27 mouse cellular contexts compared by ENCODE assay signal in genomic region chr3:88953246-88953645, GRCm38 (mm10). TPM values are rescaled to one million over a fixed set of nuclear protein-coding genes. Genes with fewer than 3 reads are reported as not detected.
DNase-seq lines count a peak whose midpoint lies in the region; ATAC-seq and TF ChIP-seq lines count a peak whose summit lies in the region.
"Had no signal": no experiment of that assay in that cellular context is flagged by ENCODE, and none has a peak within 500 bp of the region (broad histone marks: within the 10 kb centered on the region; RNA-seq: fewer than 3 reads in every experiment).

No protein-coding gene starts in this region.

- no peak for ATAC-seq in kidney, embryonic 14.5 days (ENCODE audit: low FRiP score, low TSS enrichment)
- no peak for ATAC-seq in liver, embryonic 13.5 days (ENCODE audit: low read depth)
- ATAC-seq: forebrain, embryonic 13.5 days; forebrain, embryonic 16.5 days; hindbrain, postnatal 0 days; Patski had no signal

- no peak for TF ChIP-seq CTCF in liver, adult 2 months (IDR thresholded peaks at IDR 0.05; ENCODE audit: low read depth, low read length)

- peak; percentile 51 for DNase-seq in heart, adult 11 months
- no peak for DNase-seq in heart, postnatal 4 days
- peak; percentile 15 to 29 for DNase-seq in kidney, adult 8-10 months
- peak; percentile 83 for DNase-seq in liver, adult 2 months (ENCODE audit: extremely low read depth, low read depth, low spot score)
- DNase-seq in liver: no peak
- no peak for DNase-seq in liver, embryonic 13.5 days
- no peak for DNase-seq in right cerebral cortex, postnatal 25 days
- DNase-seq: adrenal gland, postnatal 10 days; adrenal gland, postnatal 36 days; B cell, adult 2 months; cerebellum, adult 18-20 months; cerebellum, adult 9-10 months; cerebellum, postnatal 14 days; gastrocnemius, postnatal 25 days; heart, adult 2 months; heart, postnatal 10 days; heart, postnatal 36 days had no signal

- no peaks in the 10 kb centered on the region for H3K36me3 ChIP-seq in kidney, embryonic 14.5 days (ENCODE audit: control insufficient read depth, insufficient read depth, low read length)
- no peaks in the 10 kb centered on the region for H3K36me3 ChIP-seq in liver, adult 2 months (ENCODE audit: control insufficient read depth, insufficient read depth, low read length)
- H3K36me3 ChIP-seq in liver, embryonic 13.5 days: no peaks in the 10 kb centered on the region
- H3K36me3 ChIP-seq: forebrain, embryonic 10.5 days; heart, embryonic 10.5 days had no signal

- H3K9ac ChIP-seq in kidney, embryonic 14.5 days (ENCODE audit: low read depth, low read length): no peak overlapping the region
- no peak overlapping the region for H3K9ac ChIP-seq in liver, adult 2 months (ENCODE audit: low read depth, low read length)
- H3K9ac ChIP-seq in liver, embryonic 13.5 days: peak overlapping the region; percentile 38; the same call in 1 of the 2 replicates
- H3K9ac ChIP-seq: forebrain, embryonic 13.5 days; hindbrain, embryonic 14.5 days had no signal

- H3K4me3 ChIP-seq in kidney, embryonic 14.5 days (ENCODE audit: low read length): no peak overlapping the region
- H3K4me3 ChIP-seq in liver, adult 2 months (ENCODE audit: insufficient read depth, low read depth, low read length): no peak overlapping the region
- H3K4me3 ChIP-seq in liver, embryonic 13.5 days (replicated peaks): no peak overlapping the region
- H3K4me3 ChIP-seq: forebrain, embryonic 13.5 days; heart, adult 2 months; heart, embryonic 10.5 days had no signal

- H3K4me2 ChIP-seq in kidney, embryonic 14.5 days (replicated peaks; ENCODE audit: low read depth, low read length): no peak overlapping the region
- no peak overlapping the region for H3K4me2 ChIP-seq in liver, embryonic 13.5 days

- no peaks in the 10 kb centered on the region for H3K9me3 ChIP-seq in kidney, embryonic 14.5 days (ENCODE audit: control insufficient read depth, low read length)
- H3K9me3 ChIP-seq in liver, embryonic 13.5 days (replicated peaks): no peaks in the 10 kb centered on the region
- H3K9me3 ChIP-seq: forebrain, embryonic 10.5 days; forebrain, embryonic 13.5 days; G1E; heart, embryonic 10.5 days had no signal

- no peak for TF ChIP-seq POLR2A in liver, adult 2 months (IDR thresholded peaks at IDR 0.05; ENCODE audit: extremely low read depth, insufficient read depth, low read length)

- 83% methylated on average over 4 of the region's 4 CpGs for WGBS in kidney, embryonic 14.5 days
- WGBS in liver, adult 2 months: 12% methylated on average over 4 of the region's 4 CpGs
- 79% methylated on average over 4 of the region's 4 CpGs for WGBS in liver, embryonic 13.5 days (ENCODE audit: insufficient replicate concordance)

- H3K27me3 ChIP-seq in kidney, embryonic 14.5 days (ENCODE audit: control insufficient read depth, insufficient read depth, low read length): no peaks in the 10 kb centered on the region
- no peaks in the 10 kb centered on the region for H3K27me3 ChIP-seq in liver, adult 2 months (ENCODE audit: control insufficient read depth, insufficient read depth, low read length)
- no peaks in the 10 kb centered on the region for H3K27me3 ChIP-seq in liver, embryonic 13.5 days
- H3K27me3 ChIP-seq: CH12.LX; forebrain, embryonic 13.5 days; Patski had no signal

- H3K79me2 ChIP-seq in liver, adult 2 months (ENCODE audit: control insufficient read depth, insufficient read depth, low read length): peaks cover 13% of the 10 kb centered on the region; the same call in 1 of the 2 replicates

- H3K4me1 ChIP-seq in kidney, embryonic 14.5 days (ENCODE audit: control insufficient read depth, insufficient read depth, low read length): peaks cover 13% of the 10 kb centered on the region
- H3K4me1 ChIP-seq in liver, adult 2 months (ENCODE audit: control insufficient read depth, insufficient read depth, low read length): peaks cover 14% of the 10 kb centered on the region; the same call in 1 of the 2 replicates
- H3K4me1 ChIP-seq in liver, embryonic 13.5 days (replicated peaks): peaks cover 64% of the 10 kb centered on the region

- no peak overlapping the region for H3K27ac ChIP-seq in kidney, embryonic 14.5 days (ENCODE audit: low read depth, low read length)
- no peak overlapping the region for H3K27ac ChIP-seq in liver, adult 2 months (replicated peaks; ENCODE audit: insufficient read depth, low read depth, low read length)
- H3K27ac ChIP-seq in liver, embryonic 13.5 days: 0 out of 2 replicates have a peak overlapping the region, but pooled peaks have one; percentile 19
- H3K27ac ChIP-seq: forebrain, embryonic 10.5 days; forebrain, embryonic 13.5 days; heart, adult 2 months; heart, embryonic 10.5 days; hindbrain, embryonic 14.5 days; hindbrain, postnatal 0 days had no signal

RNA-seq across cellular contexts. Expression of gene Dap3, which starts 2.3 kb away (rescaled TPM):
- 100 to 1,000 TPM; 102 to 114 TPM for total RNA-seq in heart, postnatal 4 days (2021)
- polyA plus RNA-seq in kidney, embryonic 14.5 days (2014; fragmentation: Nextera tagmentation; extraction: Ambion mirVana): 149 and 160 TPM in 2 replicates
- total RNA-seq in liver, adult 2 months (2014; rRNA removed): 50.6 and 66.8 TPM in 2 replicates
- polyA plus RNA-seq in liver, adult 2 months (2012; rRNA removed): 21.8 and 32.6 TPM in 2 replicates
- 120 and 129 TPM in 2 replicates for polyA plus RNA-seq in liver, embryonic 13.5 days (2015; fragmentation: Nextera tagmentation; extraction: Ambion mirVana)

RNA-seq across cellular contexts. Expression of gene Ash1l, which starts 2.8 kb away (rescaled TPM):
- 10 to 100 TPM; 42.0 to 46.8 TPM for total RNA-seq in heart, postnatal 4 days (2021)
- polyA plus RNA-seq in kidney, embryonic 14.5 days (2014; fragmentation: Nextera tagmentation; extraction: Ambion mirVana): 20.0 and 27.2 TPM in 2 replicates
- 11.8 and 14.4 TPM in 2 replicates for total RNA-seq in liver, adult 2 months (2014; rRNA removed)
- polyA plus RNA-seq in liver, adult 2 months (2012; rRNA removed): 3.3 and 3.9 TPM in 2 replicates
- 4.7 and 5.7 TPM in 2 replicates for polyA plus RNA-seq in liver, embryonic 13.5 days (2015; fragmentation: Nextera tagmentation; extraction: Ambion mirVana)

RNA-seq across cellular contexts. Expression of gene Msto1, which starts 39.4 kb away (rescaled TPM):
- 10 to 100 TPM; 28.5 to 29.9 TPM for total RNA-seq in heart, postnatal 4 days (2021)
- polyA plus RNA-seq in kidney, embryonic 14.5 days (2014; fragmentation: Nextera tagmentation; extraction: Ambion mirVana): 40.9 and 63.2 TPM in 2 replicates
- 5.6 and 7.4 TPM in 2 replicates for total RNA-seq in liver, adult 2 months (2014; rRNA removed)
- polyA plus RNA-seq in liver, adult 2 months (2012; rRNA removed): 12.1 and 15.4 TPM in 2 replicates
- 19.9 and 20.2 TPM in 2 replicates for polyA plus RNA-seq in liver, embryonic 13.5 days (2015; fragmentation: Nextera tagmentation; extraction: Ambion mirVana)

Comparison
In these comparisons a context has a peak if more than half of its experiments do, and no peak if none do; other contexts are left out.
1. DNase-seq: peak in heart, adult 11 months (single experiment), kidney, adult 8-10 months (2 of 2) and liver, adult 2 months (single experiment); none in heart, postnatal 4 days (single experiment), liver (single experiment), liver, embryonic 13.5 days (single experiment) and right cerebral cortex, postnatal 25 days (single experiment).